Mouse (Mus musculus) CD4-positive, CD25-positive, alpha-beta regulatory T cell, adult 2 months (primary cell): ENCODE data around the gene Cfap54.

Source experiments
- DNase-seq: peaks from one replicate; pipeline ENCODE4 v3.0.0-alpha.2; 2012; ENCODE audit warnings: low read depth, low spot score

Gene Cfap54

DNA sequence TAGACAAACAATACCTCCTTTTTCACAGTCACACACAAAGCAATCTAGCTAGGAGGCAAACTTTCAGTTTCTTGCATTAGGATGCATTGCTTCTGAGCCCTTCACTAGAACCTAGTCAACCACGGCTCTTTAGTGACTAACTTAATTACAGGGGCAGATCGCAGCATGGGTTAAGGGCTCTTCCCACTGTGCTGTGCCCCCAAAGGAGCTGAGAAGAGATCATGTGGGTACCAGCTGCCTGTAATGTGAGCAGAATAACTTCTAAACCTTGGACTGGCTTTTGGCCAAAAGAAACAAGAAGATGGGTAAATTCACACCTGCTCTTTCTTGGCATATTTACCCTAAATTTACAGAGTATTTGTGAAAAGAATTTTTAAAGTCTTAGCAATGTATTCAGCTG lies 291.2 kb downstream of the Cfap54 start:
- no peak for DNase-seq

DNA sequence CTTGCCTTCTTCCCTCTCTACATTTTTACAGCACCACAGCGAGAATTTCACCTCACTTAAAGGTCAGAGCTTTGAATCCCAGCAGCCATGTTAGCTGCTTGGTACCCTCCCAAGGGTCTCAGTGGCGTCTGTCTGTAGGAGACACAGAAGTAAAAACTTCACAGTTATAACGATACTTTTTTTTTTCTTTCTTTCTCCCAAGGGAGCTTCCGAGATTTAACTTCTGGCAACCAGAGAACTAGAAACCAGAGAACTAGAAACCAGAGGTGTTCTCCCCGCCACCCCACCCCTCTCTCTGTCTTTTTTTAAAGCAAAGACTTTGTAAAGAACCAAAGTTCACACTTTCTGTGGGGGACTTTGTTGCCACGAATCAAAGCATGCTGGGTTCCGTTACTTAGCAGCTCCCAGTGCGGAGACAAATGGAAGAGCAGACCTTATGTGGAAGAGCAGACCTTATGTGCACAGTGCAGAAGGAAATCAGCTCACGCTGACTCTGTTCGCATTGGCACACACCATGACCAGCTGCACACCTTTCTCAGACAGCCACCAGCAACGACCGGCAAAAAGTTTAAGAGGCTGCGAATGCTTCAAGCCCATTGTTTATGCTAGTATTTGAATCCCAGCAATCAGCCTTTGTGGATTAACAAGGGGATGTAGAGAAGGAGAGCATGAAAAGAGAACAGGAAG lies 292.9 kb downstream of the Cfap54 start:
- no peak for DNase-seq

DNA sequence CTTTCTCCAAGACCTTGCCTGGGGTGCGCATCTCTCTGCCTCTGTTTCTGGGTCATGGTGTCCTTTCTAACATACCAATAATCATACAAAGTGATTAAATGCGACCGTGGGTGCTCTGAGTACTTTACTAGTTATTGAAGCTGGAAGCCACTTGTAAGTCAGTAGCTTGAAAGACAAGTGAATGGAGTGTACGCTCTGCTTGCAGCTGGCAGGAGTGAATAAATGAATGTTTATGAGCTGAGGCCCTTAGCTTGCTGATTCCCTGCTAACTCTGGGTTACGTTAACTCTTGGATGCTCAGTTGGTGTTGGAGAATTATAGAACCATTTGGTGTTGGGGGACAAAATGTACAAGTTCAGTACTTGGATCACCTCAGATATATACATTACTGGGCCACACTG lies 298.7 kb downstream of the Cfap54 start:
- DNase-seq: no peak

DNA sequence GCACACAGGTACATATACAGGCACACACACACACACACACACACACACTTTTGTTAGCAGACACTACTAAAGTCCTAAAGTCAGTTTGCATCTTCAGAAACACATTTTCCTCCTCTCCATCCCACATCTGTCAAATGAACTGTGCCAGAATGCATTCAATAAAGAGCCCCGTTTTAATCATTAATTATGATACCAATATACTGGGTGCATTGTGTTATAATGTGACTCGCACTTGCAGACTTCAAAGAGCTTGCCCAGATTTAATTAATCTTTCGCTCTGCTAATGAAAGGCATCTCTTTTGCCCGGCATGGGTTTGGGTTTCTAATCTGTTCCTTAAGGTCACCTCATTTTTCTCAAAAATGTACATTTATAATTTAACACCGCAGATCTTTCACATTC lies 327.1 kb downstream of the Cfap54 start:
- DNase-seq: no peak

DNA sequence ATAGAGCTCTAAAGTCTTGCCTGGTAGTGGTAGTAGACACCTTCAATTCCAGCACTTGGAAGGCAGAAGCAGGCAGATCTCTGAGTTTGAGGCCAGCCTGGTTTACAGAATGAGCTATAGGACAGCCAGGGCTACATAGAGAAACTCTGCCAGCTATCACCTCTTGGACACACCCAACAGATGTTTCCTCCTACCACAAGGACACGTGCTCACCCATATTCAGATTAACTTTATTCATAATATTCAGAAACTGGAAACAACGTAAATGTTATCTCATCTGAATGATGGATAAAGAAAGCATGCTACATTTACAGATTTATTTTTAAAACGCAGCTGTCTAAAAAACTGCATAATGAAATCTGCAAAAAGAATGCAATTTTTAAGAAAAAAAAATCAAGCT lies 351.1 kb downstream of the Cfap54 start:
- DNase-seq: no peak

DNA sequence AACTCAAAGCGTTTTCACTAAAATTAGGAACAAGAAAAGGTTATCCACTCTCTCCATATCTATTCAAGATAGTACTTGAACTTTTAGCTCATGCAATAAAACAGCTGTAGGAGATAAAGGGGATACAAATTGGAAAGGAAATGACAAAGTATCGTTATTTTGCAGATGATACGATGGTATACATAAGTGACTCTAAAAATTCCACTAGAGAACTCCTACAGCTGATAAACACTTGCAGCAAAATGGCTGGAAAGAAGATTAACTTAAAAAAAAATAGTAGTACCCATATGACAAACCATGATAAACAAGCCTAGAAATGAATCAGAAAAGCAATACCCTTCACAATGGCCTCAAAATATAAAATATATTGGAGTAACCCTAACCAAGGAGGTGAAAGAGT lies 352.7 kb downstream of the Cfap54 start:
- no peak for DNase-seq
